Mouse (Mus musculus): ENCODE measurements around the gene Neb.

The Neb gene

DNA sequence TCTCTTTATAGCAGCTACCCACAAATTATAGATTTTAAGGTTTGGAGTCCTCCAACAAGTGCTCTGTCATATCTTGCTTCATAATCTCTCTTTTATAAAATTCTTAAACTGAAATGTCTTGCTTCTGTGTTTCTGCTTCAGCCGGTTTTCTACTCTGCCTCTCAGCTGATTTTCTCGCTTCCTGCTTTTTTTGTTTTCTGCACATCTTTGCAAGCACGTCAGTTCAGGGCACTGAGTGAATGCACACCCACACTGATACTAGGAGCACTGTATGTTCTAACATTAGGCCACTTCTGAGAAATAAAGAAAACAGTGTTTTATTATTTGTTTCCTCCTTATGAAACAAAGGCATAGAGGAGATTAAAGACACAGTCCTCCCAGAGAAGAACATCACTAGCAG, 73.7 kb downstream of the Neb start:
- DNase-seq, result no peak

DNA sequence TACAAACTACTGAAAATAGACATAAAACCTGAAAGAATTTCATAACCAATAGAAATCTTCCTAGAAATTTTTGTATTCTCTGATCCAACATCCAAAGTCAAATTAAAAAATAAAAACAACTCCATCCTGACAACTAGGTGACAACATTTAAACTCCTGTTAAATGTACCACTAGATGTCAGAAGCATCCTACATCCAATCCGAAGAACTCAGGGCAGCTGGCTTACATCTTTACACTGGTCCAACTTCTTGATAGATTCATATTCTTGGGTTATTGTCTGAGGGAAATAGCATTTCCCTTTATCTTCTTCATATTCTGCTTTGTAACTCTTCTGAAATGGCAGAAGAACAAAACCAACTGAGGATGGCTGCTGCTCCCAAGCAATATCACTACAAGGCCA, 74.9 kb downstream of the Neb start:
- DNase-seq, result no peak

DNA sequence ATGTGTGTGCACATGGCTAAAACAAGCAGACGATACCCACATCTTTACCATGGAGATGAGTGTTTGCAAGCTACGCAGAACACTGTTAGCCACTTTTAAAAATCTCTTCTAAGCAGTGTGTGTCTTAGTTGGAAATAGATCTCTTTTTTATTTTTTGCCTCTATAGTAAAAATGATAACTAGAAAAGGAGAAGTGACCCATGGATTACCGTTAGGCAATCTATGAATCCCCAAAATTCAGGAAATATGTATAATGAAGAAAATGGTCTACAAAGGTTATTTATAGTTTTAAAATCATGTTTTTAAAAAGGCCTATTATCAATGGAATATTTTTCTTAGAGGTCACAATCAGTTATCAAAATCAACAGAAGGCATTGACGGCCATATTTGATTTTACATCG, 80.3 kb downstream of the Neb start:
- DNase-seq, result no peak

DNA sequence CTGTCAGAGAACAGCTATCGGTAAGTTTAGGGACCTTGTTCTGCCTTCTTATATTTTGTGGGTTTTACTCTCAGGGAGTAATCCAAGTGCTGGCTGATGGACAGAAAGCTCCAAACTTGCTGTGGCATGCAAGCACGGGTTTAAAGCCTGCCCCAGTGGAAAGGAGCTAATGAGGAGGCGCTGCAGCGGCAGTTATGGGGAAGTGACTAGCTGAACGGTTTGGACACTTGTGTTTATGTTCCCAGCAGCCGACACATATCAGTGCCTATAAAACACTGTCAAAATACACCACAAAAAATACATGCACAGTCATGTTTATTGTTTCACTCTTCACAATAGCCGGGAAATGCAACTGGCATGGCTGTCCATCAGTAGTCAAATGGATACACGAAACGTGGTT, 81.5 kb downstream of the Neb start:
- DNase-seq, result no peak

DNA sequence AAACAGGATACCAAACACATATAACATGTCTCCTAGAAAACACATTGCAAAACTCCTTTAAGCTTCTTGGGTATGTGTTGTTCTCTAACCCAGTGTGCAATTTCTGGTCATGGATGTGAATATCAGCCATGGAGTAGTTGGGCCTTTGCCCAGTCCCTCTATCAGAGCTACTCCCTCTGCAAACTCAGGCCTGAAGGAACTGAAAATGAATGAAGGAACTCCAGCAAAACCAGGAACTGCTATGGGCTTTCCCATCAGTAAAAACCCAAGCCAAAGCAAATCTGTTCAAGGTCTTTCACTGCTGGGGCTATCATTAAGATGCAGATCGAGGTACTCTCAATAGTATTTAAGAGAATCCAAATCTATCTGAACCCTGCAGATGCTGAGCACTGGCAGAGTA, 90.8 kb downstream of the Neb start:
- no peak for DNase-seq

DNA sequence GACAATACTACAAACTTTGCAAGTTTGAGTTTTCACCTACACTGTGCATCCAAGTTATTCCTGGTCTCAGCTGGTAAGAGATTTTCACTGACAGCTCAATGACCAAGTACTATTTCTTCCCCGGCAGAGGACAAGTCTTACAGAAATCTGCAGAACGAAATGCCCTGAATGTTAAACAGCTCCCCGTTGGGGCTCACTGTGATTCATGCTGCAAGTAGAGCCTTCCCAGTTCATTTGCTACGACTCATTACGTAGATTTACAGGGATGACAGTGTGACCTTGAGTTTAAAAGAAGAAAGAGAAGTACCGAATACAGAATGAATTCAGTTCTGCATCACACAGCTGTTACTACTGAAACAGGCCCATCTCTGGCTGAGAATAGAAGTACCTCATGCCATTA, 91.9 kb downstream of the Neb start:
- no peak for DNase-seq

DNA sequence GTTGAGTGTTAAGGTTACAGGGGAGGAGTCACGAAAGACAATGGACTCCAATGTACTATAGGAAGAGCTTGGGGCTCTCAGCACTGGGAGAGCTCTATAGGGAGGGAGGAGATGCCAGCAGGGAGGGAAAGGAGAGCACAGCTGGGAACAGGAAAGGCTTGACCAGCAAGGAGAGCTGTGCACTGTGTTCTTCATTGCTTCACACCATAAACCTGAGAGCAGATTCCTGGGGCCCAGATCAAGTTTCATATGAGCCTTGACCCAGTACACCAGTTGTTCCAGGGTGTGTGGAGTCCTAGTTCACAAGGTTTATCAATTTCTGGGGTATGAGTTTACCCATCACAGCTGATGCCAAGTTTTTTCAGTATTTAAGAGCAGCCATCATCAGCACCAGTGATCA, 106.1 kb downstream of the Neb start:
- DNase-seq, result no peak

DNA sequence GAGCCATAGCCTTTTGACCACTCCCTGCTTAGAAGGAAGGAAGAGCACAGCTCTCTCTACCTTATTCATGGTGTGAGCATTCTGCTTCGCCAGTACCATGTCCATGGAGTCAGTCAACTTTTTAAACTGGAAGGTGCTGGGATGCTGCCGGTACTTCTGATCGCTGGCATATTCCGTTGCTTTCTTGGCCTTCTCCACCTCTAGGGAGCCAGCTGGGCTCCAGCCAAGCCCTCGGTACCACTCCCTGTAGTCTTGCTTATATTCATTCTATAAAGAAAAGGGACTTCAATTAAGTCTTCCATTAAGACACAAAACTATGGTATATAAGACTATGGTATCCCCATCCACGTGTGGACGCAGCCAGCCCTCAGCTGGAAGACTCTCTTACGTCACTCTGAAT, 107.4 kb downstream of the Neb start:
- no peak for DNase-seq

DNA sequence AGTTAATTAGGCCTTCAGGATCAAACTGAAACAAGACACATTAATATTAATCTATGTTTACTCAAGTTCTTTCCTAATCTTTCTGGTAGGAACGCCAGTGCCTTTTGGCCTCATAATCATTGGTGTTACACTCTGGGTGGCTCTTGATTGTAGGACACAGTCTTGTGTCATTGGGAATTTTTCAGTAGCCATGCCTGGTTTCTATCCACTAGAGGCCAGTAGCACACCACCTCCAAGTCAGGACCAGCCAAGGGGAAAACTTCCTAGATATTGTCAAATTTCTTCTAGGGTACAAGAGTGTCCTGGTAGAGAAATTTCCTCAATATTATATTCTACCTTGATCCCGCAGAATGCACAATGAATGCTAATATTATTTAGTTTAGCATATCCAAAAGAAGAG, 116.1 kb downstream of the Neb start:
- peak in 1 of 2 experiments; percentile 15 for DNase-seq

DNA sequence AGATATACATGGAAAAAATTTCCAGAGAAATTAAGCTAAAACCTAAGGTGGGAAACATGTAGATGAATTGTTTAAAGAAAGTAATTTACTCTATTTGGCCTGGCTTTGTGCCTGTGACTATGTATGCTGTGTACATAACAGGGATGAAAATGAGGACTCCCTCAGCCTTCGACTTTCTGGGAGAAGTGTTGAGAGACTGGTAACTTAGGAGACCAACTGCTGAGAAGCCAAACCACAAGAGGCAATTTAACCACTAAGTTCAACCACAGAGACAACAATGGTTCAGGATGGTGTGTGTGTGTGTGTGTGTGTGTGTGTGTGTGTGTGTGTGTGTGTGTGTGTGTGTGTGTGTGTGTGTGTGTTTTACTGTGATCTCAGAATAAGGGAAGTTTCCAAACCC, 126.2 kb downstream of the Neb start:
- no peak for DNase-seq

DNA sequence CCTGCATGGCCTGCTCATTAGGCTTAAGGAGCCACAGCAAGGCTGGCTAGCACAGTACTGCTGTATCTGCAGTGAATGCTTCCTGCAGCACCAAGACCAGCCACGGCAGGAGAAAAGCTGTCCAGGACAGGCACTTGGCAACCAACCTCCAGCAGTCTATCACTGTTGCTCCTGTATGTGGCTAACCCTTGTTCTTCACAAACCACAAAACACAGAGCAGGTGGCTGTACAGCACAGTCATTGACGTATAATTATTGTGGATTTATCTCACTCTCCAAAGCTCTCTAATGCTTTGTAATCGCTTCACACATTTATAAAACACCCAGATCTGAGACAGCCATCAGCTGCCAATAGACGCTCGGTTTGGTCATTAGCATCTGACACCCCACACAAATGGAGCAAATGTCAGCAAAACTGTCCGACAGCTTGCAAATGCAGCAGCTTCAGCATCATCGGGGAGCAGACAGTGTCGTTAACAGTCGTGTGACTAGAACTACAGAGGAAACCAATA, 129.9 kb downstream of the Neb start:
- no peak for DNase-seq

DNA sequence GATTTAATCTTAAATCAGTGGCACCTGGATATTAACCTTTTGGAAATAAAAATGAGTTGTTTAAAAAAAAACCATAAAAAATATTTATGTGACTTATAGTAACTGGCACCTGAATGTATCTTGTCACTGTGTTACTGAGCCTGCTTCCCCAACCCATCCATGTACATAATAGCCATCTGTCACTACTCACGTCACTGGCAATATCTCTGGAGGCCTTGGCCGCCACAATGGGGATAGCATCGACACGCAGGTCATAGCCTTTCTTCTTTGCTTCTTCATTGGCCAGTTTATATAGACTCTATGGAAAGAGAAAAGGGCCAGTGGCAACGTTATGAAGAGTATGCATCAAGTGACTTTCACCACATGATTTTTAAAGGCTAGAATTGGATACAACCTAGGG, 133.2 kb downstream of the Neb start:
- DNase-seq, result no peak

DNA sequence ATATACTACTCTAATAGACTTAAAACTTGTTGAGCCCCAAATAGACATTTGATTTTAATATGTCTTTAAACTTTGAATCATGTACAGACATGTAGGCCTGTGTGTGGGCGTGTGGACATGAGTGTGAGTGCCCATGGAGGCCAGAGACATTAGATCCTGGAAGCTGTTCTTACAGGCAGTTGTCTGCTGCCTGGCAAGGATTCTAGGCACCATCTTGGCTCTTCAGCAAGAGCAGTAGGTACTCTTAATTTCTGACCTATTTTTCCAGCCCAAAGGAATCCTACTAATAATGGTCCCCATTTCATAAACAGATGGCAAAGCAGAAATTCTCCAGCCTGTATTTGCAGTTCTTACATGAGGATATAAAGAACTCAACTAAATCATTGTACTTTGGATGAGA, 135.6 kb downstream of the Neb start:
- DNase-seq, result no peak

DNA sequence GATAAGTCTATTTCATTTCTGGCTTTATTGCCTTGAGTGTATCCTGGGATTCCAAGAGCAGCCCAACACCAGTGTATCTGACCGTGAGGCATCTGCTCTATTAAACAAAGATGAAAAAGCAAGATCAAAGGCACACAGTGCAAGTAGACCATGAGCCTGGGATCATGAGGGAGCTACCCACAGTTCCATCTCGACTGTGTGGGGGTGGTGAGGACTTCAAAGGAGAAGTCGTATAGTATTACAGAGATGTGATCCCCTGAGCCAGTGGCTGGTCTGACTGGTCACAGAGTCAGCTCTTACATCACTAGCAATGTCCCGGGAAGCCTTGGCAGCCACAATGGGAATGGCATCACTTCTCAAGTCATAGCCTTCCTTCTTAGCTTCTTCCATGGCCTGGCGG, 140.4 kb downstream of the Neb start:
- no peak for DNase-seq

DNA sequence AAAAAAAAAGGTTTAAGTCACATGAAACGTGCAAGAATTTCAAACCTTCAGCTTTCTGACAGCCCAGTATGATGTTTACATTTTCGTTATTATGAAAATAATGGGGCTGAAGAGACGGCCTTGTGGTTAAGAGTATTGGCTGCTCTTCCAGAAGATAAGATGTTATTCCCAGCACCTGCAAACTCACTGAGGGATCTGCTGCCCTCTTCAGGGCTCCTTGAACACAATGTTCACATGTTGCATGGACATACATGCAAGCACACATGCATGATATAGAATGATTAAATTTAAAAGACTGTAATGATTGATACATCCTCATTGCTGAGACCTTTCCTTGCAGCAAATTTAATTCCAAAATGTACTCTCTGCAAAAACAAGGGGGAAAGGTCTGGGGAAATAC, 150.7 kb downstream of the Neb start:
- no peak for DNase-seq

DNA sequence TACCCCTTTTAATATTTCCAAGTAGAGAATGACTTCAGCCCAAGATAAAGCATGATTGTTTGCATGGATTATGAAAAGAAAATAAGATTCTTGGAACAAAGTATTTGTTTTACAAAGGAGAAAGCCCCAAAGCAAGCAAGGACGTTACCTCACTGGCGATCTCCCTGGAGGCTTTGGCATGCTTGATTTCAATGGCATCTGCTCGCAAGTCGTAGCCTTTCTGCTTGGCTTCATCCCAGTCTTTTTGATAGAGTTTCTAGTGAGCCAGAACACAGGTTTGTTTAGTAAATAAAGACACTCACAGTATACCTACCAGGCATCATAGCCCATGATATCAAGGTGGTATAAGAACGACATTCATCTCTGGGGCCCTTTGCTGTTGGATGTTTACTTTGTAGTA, 153.9 kb downstream of the Neb start:
- DNase-seq, result no peak

DNA sequence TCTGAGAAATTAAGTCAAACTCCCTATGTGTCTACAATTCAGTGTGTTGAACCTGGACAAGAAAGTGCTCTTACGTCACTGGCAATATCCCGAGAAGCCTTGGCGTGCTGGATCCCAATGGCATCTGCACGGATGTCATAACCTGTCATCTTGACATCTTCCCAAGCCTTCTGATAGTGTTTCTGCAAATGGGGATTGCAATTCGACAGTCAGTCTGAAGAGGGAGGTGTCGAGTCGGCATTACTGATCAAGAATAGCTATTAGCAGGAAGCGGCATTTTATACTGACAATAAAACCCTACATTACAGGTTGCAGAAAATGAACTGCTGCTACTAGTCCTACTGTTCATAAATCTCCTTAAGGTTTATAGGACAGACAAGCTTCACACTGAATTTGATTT, 158.2 kb downstream of the Neb start:
- DNase-seq, result peak; percentile 35 to 40

DNA sequence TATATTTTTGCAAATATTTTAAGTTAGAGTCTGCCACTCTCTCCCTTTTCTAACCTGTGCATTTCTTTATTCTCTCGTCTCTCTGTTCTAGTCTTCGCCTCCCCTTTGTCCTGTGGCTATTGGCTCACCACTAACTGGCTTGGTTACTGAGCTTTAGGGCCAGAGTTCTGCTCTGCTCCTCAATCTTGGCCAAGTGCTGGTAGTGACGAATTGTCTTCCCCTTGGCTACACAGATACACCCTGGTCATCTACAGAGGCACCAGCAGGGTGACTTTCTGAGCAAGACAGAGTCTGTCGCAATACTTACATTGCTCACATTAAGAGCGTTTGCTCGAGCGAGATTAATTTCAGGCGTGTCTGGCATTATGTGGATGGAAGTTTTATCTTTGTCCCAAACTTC, 162.3 kb downstream of the Neb start:
- DNase-seq, result no peak

DNA sequence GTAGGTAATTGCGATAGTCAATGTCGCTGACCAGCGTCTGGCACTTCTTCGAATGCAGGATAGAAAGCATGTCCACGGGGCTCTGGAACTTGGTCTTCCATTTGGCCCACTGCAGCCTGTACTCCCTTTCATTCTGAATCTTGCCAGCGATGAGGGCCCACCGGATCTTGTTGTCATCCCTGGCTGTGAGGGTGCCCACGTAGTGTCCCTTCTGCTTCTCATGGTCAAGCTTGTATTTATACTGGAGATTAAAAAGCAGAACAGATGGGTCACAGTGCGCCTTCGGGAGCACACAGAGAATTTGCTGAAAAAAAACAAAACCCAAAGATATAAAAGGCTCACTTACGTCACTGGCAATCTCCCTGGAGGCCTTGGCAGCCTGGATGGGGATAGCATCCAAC, 165.7 kb downstream of the Neb start:
- no peak for DNase-seq

DNA sequence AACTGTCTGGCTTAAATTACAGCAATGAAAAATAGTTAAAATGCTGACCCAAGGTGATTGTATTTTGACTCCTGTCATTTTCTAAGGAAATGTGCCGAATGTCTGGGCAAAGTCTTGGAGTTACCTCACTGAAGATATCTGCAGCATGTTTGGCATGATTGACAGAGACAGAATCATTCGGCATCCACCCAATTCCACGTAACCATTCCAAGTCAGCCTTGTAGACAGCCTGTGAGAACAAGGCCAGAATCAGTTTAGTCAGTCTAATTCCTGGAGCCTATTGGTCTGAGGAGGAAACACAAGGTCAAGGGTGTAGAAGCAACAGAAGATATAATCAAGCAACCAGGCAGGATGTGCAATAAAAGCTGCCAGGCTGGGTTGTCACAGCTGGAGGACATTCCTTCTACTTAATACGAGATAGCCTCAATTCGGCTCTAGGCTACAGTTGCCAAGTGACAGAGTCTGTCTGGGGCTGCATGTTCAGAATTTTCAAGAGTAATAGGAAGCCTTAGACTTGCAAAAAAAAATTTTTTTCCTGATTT, 166.8 kb downstream of the Neb start:
- no peak for DNase-seq

DNA sequence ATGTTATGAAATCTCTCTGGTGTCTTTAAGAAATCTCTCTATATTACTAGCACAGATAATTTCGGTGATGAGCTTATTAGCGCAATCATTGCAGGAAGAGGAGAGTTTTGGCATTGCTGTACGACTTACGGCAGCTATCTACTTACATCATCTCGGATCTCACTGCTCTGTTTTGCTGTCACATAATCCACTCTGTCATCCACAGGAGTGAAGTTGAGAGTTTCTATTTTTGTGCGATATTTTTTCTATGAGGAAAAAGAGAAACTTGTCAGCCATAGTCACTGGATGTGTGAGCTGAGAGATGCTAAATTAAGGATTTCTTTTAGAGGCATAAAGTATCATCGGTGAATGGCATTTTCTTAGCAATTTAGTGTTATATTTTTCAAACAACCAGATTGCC, 167.6 kb downstream of the Neb start:
- DNase-seq, result no peak

DNA sequence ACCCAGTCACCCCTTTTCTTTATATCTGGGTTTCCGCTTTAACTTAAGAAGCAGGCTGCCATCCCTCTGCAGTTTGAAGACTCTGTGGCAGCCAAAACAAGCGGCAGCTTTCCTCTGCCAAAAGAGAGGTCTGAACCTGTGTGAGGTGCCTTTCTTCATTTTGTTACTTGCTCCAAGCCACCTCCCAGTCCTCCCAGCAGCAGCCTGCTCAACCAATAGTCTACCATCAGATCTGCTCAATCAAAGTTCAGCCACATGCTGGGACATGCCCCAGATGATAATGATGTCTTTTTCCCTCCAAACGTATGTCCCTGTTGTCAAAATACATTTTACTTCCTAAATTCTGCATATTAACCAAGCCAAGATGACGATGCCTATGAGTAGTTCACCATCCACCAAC, 173.3 kb downstream of the Neb start:
- no peak for DNase-seq

DNA sequence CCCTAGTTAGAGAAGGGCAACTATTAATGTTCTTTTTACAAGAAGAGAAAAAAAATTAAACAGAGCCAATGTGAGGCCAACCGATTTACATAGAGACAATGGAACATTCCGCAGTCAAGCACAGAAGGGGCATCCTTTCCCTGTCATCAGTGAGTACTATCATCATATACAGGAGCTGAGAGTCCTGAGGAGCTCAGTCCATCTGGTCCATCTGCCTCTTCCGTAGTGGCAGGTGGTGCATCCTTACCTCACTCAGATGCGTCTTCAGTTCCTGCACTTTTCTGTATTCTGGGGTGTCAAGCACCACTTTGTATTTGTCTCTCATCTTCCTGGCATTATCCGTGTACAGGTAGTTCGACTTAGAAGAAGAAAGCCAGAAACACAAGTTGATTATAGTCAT, 184.6 kb downstream of the Neb start:
- DNase-seq, result no peak

DNA sequence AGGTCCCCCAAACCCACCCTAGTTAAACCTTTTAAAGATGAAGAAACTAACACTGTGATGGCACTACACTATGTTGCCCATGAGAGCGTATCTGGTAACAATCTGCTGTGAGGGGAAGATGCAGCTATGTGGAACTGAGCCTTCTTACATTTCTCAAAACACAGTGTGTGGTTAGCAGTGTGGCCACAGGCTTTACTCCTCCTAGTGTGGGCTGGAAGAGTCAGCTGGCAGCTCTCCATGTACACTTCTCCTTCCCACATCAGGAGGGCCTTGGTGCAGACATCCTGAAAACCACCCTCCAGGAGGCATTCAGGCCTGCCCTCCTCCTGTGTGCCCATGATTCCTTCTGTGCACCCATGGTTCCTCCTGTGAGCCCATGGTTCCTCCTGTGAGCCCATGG, 198.6 kb downstream of the Neb start:
- DNase-seq, result peak; percentile 8 to 18

DNA sequence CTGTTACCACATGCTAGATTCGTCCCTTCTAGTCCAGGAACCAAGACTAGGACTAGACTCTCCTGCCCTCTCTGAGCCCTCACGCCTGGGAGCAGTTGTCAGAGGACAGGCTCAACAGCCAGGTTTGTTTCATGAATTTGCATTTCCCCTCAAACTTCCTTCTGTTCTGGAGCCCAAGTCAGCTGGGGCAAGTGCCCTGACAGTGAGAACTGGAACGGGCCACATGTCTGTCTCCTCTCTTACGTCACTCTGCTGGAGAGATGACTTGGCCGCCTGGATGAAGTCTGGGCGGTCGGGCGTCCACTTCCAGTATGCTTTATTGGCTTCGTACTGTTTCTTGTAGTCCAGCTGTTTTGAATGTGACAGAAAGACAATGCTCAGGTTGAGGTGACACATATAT, 200.5 kb downstream of the Neb start:
- peak in 1 of 2 experiments; percentile 3 for DNase-seq

DNA sequence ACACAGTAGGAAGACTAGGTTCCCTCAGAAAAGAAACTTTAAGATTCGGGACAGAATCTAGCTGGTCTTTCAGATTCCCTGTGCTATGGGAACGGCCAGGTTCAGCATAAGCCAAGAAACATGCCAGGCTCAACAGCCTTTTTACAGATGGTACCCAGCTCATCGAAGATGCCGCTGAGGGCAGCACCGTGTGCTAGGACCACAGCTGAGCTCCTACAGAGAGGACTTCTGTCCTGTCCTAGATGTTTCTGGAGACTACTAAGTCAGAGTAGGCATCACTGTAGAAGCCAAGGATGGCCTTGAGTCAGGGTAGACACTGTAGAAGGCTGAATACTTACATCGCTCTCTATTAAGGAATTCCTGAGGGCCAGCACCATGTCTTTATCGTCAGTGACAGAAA, 201.1 kb downstream of the Neb start:
- no peak for DNase-seq
